ENCODE assay signal across 8 mouse cellular contexts in genomic region chr4:128806827-128807179, GRCm38 (mm10). TPM values are rescaled to one million over a fixed set of nuclear protein-coding genes. Genes with fewer than 3 reads are reported as not detected.
DNase-seq lines count a peak whose midpoint lies in the region; ATAC-seq and TF ChIP-seq lines count a peak whose summit lies in the region.

No protein-coding gene starts in this region.

- peak overlapping the region; percentile 98 for H3K9ac ChIP-seq in forebrain, embryonic 15.5 days (replicated peaks)
- H3K9ac ChIP-seq in limb, embryonic 14.5 days (ENCODE audit: low read depth, low read length, severe bottlenecking): peak overlapping the region; percentile 98
- peak overlapping the region; percentile 97 for H3K9ac ChIP-seq in midbrain, embryonic 14.5 days (replicated peaks; ENCODE audit: low read length)
- H3K9ac ChIP-seq in stomach, postnatal 0 days (ENCODE audit: low read length): peak overlapping the region; percentile 97

- no peak for TF ChIP-seq POLR2A in limb, embryonic 14.5 days (IDR thresholded peaks at IDR 0.05; ENCODE audit: borderline replicate concordance, extremely low read depth, insufficient read depth, insufficient read length)

- peak; percentile 55 for ATAC-seq in forebrain, embryonic 15.5 days (replicated peaks)
- peak; percentile 54 for ATAC-seq in limb, embryonic 14.5 days (ENCODE audit: low FRiP score, low read depth)
- ATAC-seq in midbrain, embryonic 14.5 days (ENCODE audit: low FRiP score, low TSS enrichment): peak; percentile 46
- peak; percentile 51 for ATAC-seq in stomach, postnatal 0 days (ENCODE audit: low FRiP score, low TSS enrichment)

- H3K9me3 ChIP-seq in forebrain, embryonic 15.5 days: no peaks in the 10 kb centered on the region
- H3K9me3 ChIP-seq in hindbrain, embryonic 10.5 days: no peaks in the 10 kb centered on the region
- no peaks in the 10 kb centered on the region for H3K9me3 ChIP-seq in limb, embryonic 14.5 days (ENCODE audit: control insufficient read depth, low read length)
- no peaks in the 10 kb centered on the region for H3K9me3 ChIP-seq in midbrain, embryonic 14.5 days (ENCODE audit: control insufficient read depth, low read length)
- no peaks in the 10 kb centered on the region for H3K9me3 ChIP-seq in stomach, postnatal 0 days (ENCODE audit: control insufficient read depth, low read length)

- peak overlapping the region; percentile 89 for H3K4me2 ChIP-seq in forebrain, embryonic 15.5 days (replicated peaks)
- H3K4me2 ChIP-seq in limb, embryonic 14.5 days (replicated peaks; ENCODE audit: low read depth, low read length, severe bottlenecking): peak overlapping the region; percentile 74
- H3K4me2 ChIP-seq in midbrain, embryonic 14.5 days (ENCODE audit: low read length): peak overlapping the region; percentile 97
- peak overlapping the region; percentile 92 for H3K4me2 ChIP-seq in stomach, postnatal 0 days (replicated peaks; ENCODE audit: low read depth)

- no peak; the same call in 1 of the 2 replicates for TF ChIP-seq CTCF in stomach, postnatal 0 days (IDR thresholded peaks at IDR 0.05; ENCODE audit: low read depth)

- peak; percentile 38 to 58 for DNase-seq in layer of hippocampus, postnatal 10 days (ENCODE audit: low spot score in 2 of 2)
- no peak for DNase-seq in layer of hippocampus, adult 11-12 months (ENCODE audit: low spot score)
- peak; percentile 50 for DNase-seq in cerebellum, adult 11 months
- DNase-seq in hindbrain, embryonic 10.5 days (ENCODE audit: low spot score): no peak
- peak; percentile 68 for DNase-seq in limb, embryonic 14.5 days (ENCODE audit: low spot score)
- DNase-seq in midbrain, embryonic 14.5 days: peak; percentile 76
- peak; percentile 77 for DNase-seq in stomach, postnatal 0 days (ENCODE audit: low spot score)

- WGBS in forebrain, embryonic 15.5 days: 1% methylated on average over 15 of the region's 15 CpGs
- under 1% methylated on average over 15 of the region's 15 CpGs for WGBS in hindbrain, embryonic 10.5 days
- 1% methylated on average over 14 of the region's 15 CpGs for WGBS in limb, embryonic 14.5 days
- WGBS in midbrain, embryonic 14.5 days: 0% methylated on average over 15 of the region's 15 CpGs
- WGBS in stomach, postnatal 0 days: under 1% methylated on average over 11 of the region's 15 CpGs

- no peak for TF ChIP-seq EP300 in stomach, postnatal 0 days (optimal IDR thresholded peaks at IDR 0.05)

- no peaks in the 10 kb centered on the region for H3K36me3 ChIP-seq in forebrain, embryonic 15.5 days
- 0 out of 2 replicates have a peak, but pooled peaks cover 5% of the 10 kb centered on the region for H3K36me3 ChIP-seq in hindbrain, embryonic 10.5 days
- peaks cover 7% of the 10 kb centered on the region; the same call in 1 of the 2 replicates for H3K36me3 ChIP-seq in limb, embryonic 14.5 days (ENCODE audit: control insufficient read depth, insufficient read depth, low read length)
- H3K36me3 ChIP-seq in midbrain, embryonic 14.5 days (ENCODE audit: control insufficient read depth, insufficient read depth, low read length): no peaks in the 10 kb centered on the region
- no peaks in the 10 kb centered on the region for H3K36me3 ChIP-seq in stomach, postnatal 0 days (ENCODE audit: control insufficient read depth, insufficient read depth, low read length)

- no peaks in the 10 kb centered on the region for H3K27me3 ChIP-seq in forebrain, embryonic 15.5 days
- H3K27me3 ChIP-seq in hindbrain, embryonic 10.5 days (ENCODE audit: insufficient read depth, poor library complexity, severe bottlenecking): no peaks in the 10 kb centered on the region
- H3K27me3 ChIP-seq in limb, embryonic 14.5 days (ENCODE audit: control insufficient read depth, insufficient read depth, low read length): no peaks in the 10 kb centered on the region
- no peaks in the 10 kb centered on the region for H3K27me3 ChIP-seq in midbrain, embryonic 14.5 days (ENCODE audit: control insufficient read depth, insufficient read depth, low read length)
- no peaks in the 10 kb centered on the region for H3K27me3 ChIP-seq in stomach, postnatal 0 days (ENCODE audit: control insufficient read depth, insufficient read depth, low read length)

- H3K4me1 ChIP-seq in forebrain, embryonic 15.5 days: peaks cover 43% of the 10 kb centered on the region
- peaks cover 55% of the 10 kb centered on the region for H3K4me1 ChIP-seq in hindbrain, embryonic 10.5 days (replicated peaks)
- peaks cover 32% of the 10 kb centered on the region for H3K4me1 ChIP-seq in limb, embryonic 14.5 days (ENCODE audit: control insufficient read depth, insufficient read depth, low read length)
- H3K4me1 ChIP-seq in midbrain, embryonic 14.5 days (ENCODE audit: control insufficient read depth, insufficient read depth, low read length): peaks cover 27% of the 10 kb centered on the region
- H3K4me1 ChIP-seq in stomach, postnatal 0 days (replicated peaks; ENCODE audit: control insufficient read depth, insufficient read depth): peaks cover 13% of the 10 kb centered on the region

- H3K4me3 ChIP-seq in forebrain, embryonic 15.5 days: peak overlapping the region; percentile 93
- H3K4me3 ChIP-seq in hindbrain, embryonic 10.5 days: peak overlapping the region; percentile 84
- H3K4me3 ChIP-seq in limb, embryonic 14.5 days (replicated peaks; ENCODE audit: low read length): peak overlapping the region; percentile 64
- H3K4me3 ChIP-seq in midbrain, embryonic 14.5 days (replicated peaks; ENCODE audit: low read depth, low read length): peak overlapping the region; percentile 69
- peak overlapping the region; percentile 78 for H3K4me3 ChIP-seq in stomach, postnatal 0 days (ENCODE audit: low read depth, low read length)

- H3K27ac ChIP-seq in forebrain, embryonic 15.5 days (replicated peaks): peak overlapping the region; percentile 98
- peak overlapping the region; percentile 99 for H3K27ac ChIP-seq in hindbrain, embryonic 10.5 days
- H3K27ac ChIP-seq in limb, embryonic 14.5 days (replicated peaks; ENCODE audit: low read depth, low read length): peak overlapping the region; percentile 98
- peak overlapping the region; percentile 97 for H3K27ac ChIP-seq in midbrain, embryonic 14.5 days (replicated peaks; ENCODE audit: low read depth, low read length)
- peak overlapping the region; percentile 99 for H3K27ac ChIP-seq in stomach, postnatal 0 days (replicated peaks)

RNA-seq across cellular contexts. Expression of gene Zfp362, which starts 1.0 kb away (rescaled TPM):
- total RNA-seq in layer of hippocampus, postnatal 10 days (2021): 10 to 100 TPM; 37.8 to 38.5 TPM
- polyA plus RNA-seq in forebrain, embryonic 15.5 days (2015; fragmentation: Nextera tagmentation; extraction: Ambion mirVana): 45.5 and 51.3 TPM in 2 replicates
- polyA plus RNA-seq in hindbrain, embryonic 10.5 days (2016; fragmentation: Nextera tagmentation; extraction: Ambion mirVana): 36.1 and 45.3 TPM in 2 replicates
- polyA plus RNA-seq in limb, embryonic 14.5 days (2012; rRNA removed): 87.2 and 131 TPM in 2 replicates
- polyA plus RNA-seq in limb, embryonic 14.5 days (2014; fragmentation: Nextera tagmentation; extraction: Ambion mirVana): 38.7 and 47.4 TPM in 2 replicates
- 28.3 and 35.7 TPM in 2 replicates for polyA plus RNA-seq in midbrain, embryonic 14.5 days (2014; fragmentation: Nextera tagmentation; extraction: Ambion mirVana)
- polyA plus RNA-seq in stomach, postnatal 0 days (2015; fragmentation: Nextera tagmentation; extraction: Ambion mirVana): 11.3 and 13.9 TPM in 2 replicates

RNA-seq across cellular contexts. Expression of gene A3galt2, which starts 51.6 kb away (rescaled TPM):
- under 1 TPM; 0.45 to 0.64 TPM for total RNA-seq in layer of hippocampus, postnatal 10 days (2021)
- polyA plus RNA-seq in forebrain, embryonic 15.5 days (2015; fragmentation: Nextera tagmentation; extraction: Ambion mirVana): 0.45 and 0.61 TPM in 2 replicates
- polyA plus RNA-seq in hindbrain, embryonic 10.5 days (2016; fragmentation: Nextera tagmentation; extraction: Ambion mirVana): 0.18 and 0.26 TPM in 2 replicates
- 1.7 and 2.1 TPM in 2 replicates for polyA plus RNA-seq in limb, embryonic 14.5 days (2012; rRNA removed)
- 0.15 and 0.39 TPM in 2 replicates for polyA plus RNA-seq in limb, embryonic 14.5 days (2014; fragmentation: Nextera tagmentation; extraction: Ambion mirVana)
- polyA plus RNA-seq in midbrain, embryonic 14.5 days (2014; fragmentation: Nextera tagmentation; extraction: Ambion mirVana): 0.47 and 0.74 TPM in 2 replicates
- polyA plus RNA-seq in stomach, postnatal 0 days (2015; fragmentation: Nextera tagmentation; extraction: Ambion mirVana): 0.02 TPM in 1 of 2 replicates, not detected in the other

Comparison
In these comparisons a context has a peak if more than half of its experiments do, and no peak if none do; other contexts are left out.
1. DNase-seq: peak in layer of hippocampus, postnatal 10 days (2 of 2), cerebellum, adult 11 months (single experiment), limb, embryonic 14.5 days (single experiment), midbrain, embryonic 14.5 days (single experiment) and stomach, postnatal 0 days (single experiment); none in layer of hippocampus, adult 11-12 months (single experiment) and hindbrain, embryonic 10.5 days (single experiment).
2. Peak in every context shown above with its lines, with median percentiles within 50 percentile points of each other: ATAC-seq, H3K27ac ChIP-seq, H3K4me2 ChIP-seq, H3K4me3 ChIP-seq and H3K9ac ChIP-seq.